In genomic region chr8:120895600-120895999, GRCm38 (mm10) we compare ENCODE assay signal across 11 mouse cellular contexts.
DNase-seq lines count a peak whose midpoint lies in the region; ATAC-seq lines count a peak whose summit lies in the region.
"Had no signal": no experiment of that assay in that cellular context is flagged by ENCODE, and none has a peak within 500 bp of the region (broad histone marks: within the 10 kb centered on the region; RNA-seq: fewer than 3 reads in every experiment).

No protein-coding gene starts in this region.

- no peaks in the 10 kb centered on the region for H3K4me1 ChIP-seq in embryonic facial prominence, embryonic 14.5 days (ENCODE audit: control insufficient read depth, insufficient read depth, low read length)
- peaks cover 19% of the 10 kb centered on the region for H3K4me1 ChIP-seq in neural tube, embryonic 13.5 days (replicated peaks)

- H3K4me3 ChIP-seq in embryonic facial prominence, embryonic 14.5 days (ENCODE audit: low read depth, low read length), result no peak overlapping the region
- H3K4me3 ChIP-seq in neural tube, embryonic 13.5 days, result peak overlapping the region; percentile 19
- H3K4me3 ChIP-seq: erythroblast, embryonic 14.5 days; myocyte had no signal

- peak; percentile 34 for DNase-seq in lung, postnatal 10 days
- no peak for DNase-seq in lung, postnatal 14 days
- no peak for DNase-seq in embryonic facial prominence, embryonic 14.5 days (ENCODE audit: low spot score)
- peak; percentile 61 for DNase-seq in induced T-regulatory cell, adult 2 months (ENCODE audit: low read depth)
- DNase-seq in gastrocnemius, postnatal 4 days (ENCODE audit: low spot score in 2 of 2), result no peak
- DNase-seq in urinary bladder, postnatal 4 days (ENCODE audit: low spot score in 2 of 2), result no peak
- DNase-seq: kidney, adult 11 months had no signal

- H3K9me3 ChIP-seq in embryonic facial prominence, embryonic 14.5 days (ENCODE audit: control insufficient read depth, low read length), result 0 out of 2 replicates have a peak, but pooled peaks cover 10% of the 10 kb centered on the region
- no peaks in the 10 kb centered on the region for H3K9me3 ChIP-seq in neural tube, embryonic 13.5 days

- no peak for ATAC-seq in embryonic facial prominence, embryonic 14.5 days (ENCODE audit: low read depth)
- ATAC-seq in neural tube, embryonic 13.5 days (ENCODE audit: low read depth), result no peak
- no peak for ATAC-seq in megakaryocyte, adult 5-6 weeks (ENCODE audit: poor library complexity, severe bottlenecking)

- H3K9ac ChIP-seq in embryonic facial prominence, embryonic 14.5 days (ENCODE audit: low read depth, low read length), result no peak overlapping the region; the same call in 1 of the 2 replicates
- H3K9ac ChIP-seq in neural tube, embryonic 13.5 days, result 0 out of 2 replicates have a peak overlapping the region, but pooled peaks have one; percentile 45

- 4% methylated on average over 13 of the region's 13 CpGs for whole genome bisulfite sequencing in embryonic facial prominence, embryonic 14.5 days
- WGBS in neural tube, embryonic 13.5 days, result under 1% methylated on average over 13 of the region's 13 CpGs

- H3K4me2 ChIP-seq in embryonic facial prominence, embryonic 14.5 days (ENCODE audit: low read depth, low read length), result peak overlapping the region; percentile 4; the same call in 1 of the 2 replicates
- peak overlapping the region; percentile 45 for H3K4me2 ChIP-seq in neural tube, embryonic 13.5 days

- no peak overlapping the region for H3K27ac ChIP-seq in embryonic facial prominence, embryonic 14.5 days (replicated peaks; ENCODE audit: low read depth, low read length)
- no peak overlapping the region for H3K27ac ChIP-seq in neural tube, embryonic 13.5 days (replicated peaks)

- H3K36me3 ChIP-seq in embryonic facial prominence, embryonic 14.5 days (ENCODE audit: control insufficient read depth, insufficient read depth, low read length), result no peaks in the 10 kb centered on the region
- H3K36me3 ChIP-seq in neural tube, embryonic 13.5 days, result no peaks in the 10 kb centered on the region

- H3K27me3 ChIP-seq in embryonic facial prominence, embryonic 14.5 days (replicated peaks; ENCODE audit: control insufficient read depth, insufficient read depth, low read length), result peaks cover 66% of the 10 kb centered on the region
- peaks cover 64% of the 10 kb centered on the region for H3K27me3 ChIP-seq in neural tube, embryonic 13.5 days

Comparison
In these comparisons a context has a peak if more than half of its experiments do, and no peak if none do; other contexts are left out.
1. DNase-seq: peak in lung, postnatal 10 days (single experiment) and induced T-regulatory cell, adult 2 months (single experiment); none in lung, postnatal 14 days (single experiment), embryonic facial prominence, embryonic 14.5 days (single experiment), gastrocnemius, postnatal 4 days (0 of 2) and urinary bladder, postnatal 4 days (0 of 2).